ENCODE assay signal across 11 mouse cellular contexts in the genomic region with DNA sequence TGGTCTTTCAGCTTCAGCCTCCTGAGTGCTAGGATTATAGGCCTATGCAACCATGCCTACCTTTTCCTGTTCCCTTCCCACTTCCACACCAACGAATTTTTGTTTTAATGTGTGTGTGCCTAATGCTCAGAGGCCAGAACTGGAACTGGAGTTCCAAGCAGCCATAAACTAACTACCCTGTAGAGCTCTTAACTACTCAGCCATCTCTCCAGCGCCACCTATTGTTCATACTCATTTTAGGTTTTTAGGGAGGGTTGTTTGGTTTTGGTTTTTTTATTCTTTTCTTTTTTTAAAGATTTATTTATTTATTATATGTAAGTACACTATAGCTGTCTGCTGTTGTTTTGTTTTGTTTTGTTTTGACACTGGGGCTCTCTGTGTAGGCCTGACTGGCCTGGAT. TPM values are rescaled to one million over a fixed set of nuclear protein-coding genes. Genes with fewer than 3 reads are reported as not detected.
A peak's percentile ranks its signal among the peaks of the same experiment; 100 is the strongest.
DNase-seq lines count a peak whose midpoint lies in the region; ATAC-seq and TF ChIP-seq lines count a peak whose summit lies in the region.
"Had no signal": no experiment of that assay in that cellular context is flagged by ENCODE, and none has a peak within 500 bp of the region (broad histone marks: within the 10 kb centered on the region; RNA-seq: fewer than 3 reads in every experiment).

No protein-coding gene starts in this region.

- no peak overlapping the region for H3K4me2 ChIP-seq in midbrain, postnatal 0 days (ENCODE audit: low read depth, low read length, poor library complexity, severe bottlenecking)
- H3K4me2 ChIP-seq in midbrain, embryonic 13.5 days (replicated peaks): no peak overlapping the region
- H3K4me2 ChIP-seq in stomach, postnatal 0 days (replicated peaks; ENCODE audit: low read depth): no peak overlapping the region

- no peaks in the 10 kb centered on the region for H3K4me1 ChIP-seq in midbrain, postnatal 0 days (ENCODE audit: insufficient read depth, low read length)
- no peaks in the 10 kb centered on the region for H3K4me1 ChIP-seq in midbrain, embryonic 13.5 days (replicated peaks)
- H3K4me1 ChIP-seq in stomach, postnatal 0 days (replicated peaks; ENCODE audit: control insufficient read depth, insufficient read depth): no peaks in the 10 kb centered on the region

- no peak overlapping the region for H3K27ac ChIP-seq in gastrocnemius, adult 2 months
- no peak overlapping the region for H3K27ac ChIP-seq in midbrain, postnatal 0 days (ENCODE audit: low read depth, low read length)
- H3K27ac ChIP-seq in midbrain, embryonic 13.5 days: no peak overlapping the region
- no peak overlapping the region for H3K27ac ChIP-seq in stomach, postnatal 0 days (replicated peaks)

- no peak for ATAC-seq in midbrain, postnatal 0 days (ENCODE audit: low FRiP score)
- no peak for ATAC-seq in midbrain, embryonic 13.5 days
- ATAC-seq in stomach, postnatal 0 days (ENCODE audit: low FRiP score, low TSS enrichment): peak; percentile 38; the same call in 1 of the 2 replicates

- TF ChIP-seq EP300 in stomach, postnatal 0 days (optimal IDR thresholded peaks at IDR 0.05): no peak

- no peaks in the 10 kb centered on the region for H3K36me3 ChIP-seq in midbrain, postnatal 0 days (ENCODE audit: insufficient read depth, low read length)
- H3K36me3 ChIP-seq in midbrain, embryonic 13.5 days: no peaks in the 10 kb centered on the region
- no peaks in the 10 kb centered on the region for H3K36me3 ChIP-seq in stomach, postnatal 0 days (ENCODE audit: control insufficient read depth, insufficient read depth, low read length)

- no peak overlapping the region for H3K4me3 ChIP-seq in gastrocnemius, adult 2 months
- no peak overlapping the region for H3K4me3 ChIP-seq in midbrain, postnatal 0 days (ENCODE audit: low read depth, low read length)
- H3K4me3 ChIP-seq in midbrain, embryonic 13.5 days (replicated peaks): no peak overlapping the region
- no peak overlapping the region for H3K4me3 ChIP-seq in stomach, postnatal 0 days (ENCODE audit: low read depth, low read length)

- no peak overlapping the region for H3K9ac ChIP-seq in midbrain, postnatal 0 days (replicated peaks; ENCODE audit: low read length, poor library complexity, severe bottlenecking)
- no peak overlapping the region for H3K9ac ChIP-seq in midbrain, embryonic 13.5 days (replicated peaks)
- no peak overlapping the region for H3K9ac ChIP-seq in stomach, postnatal 0 days (ENCODE audit: low read length)

- intact Hi-C loops in gastrocnemius, adult 2 months (cut with DNase I): loop anchor here (2.0 to 10.0 kb wide), 2 partner anchors 88 to 346 kb away; no protein-coding TSS in a partner anchor

- TF ChIP-seq CTCF in gastrocnemius, adult 2 months (IDR thresholded peaks at IDR 0.05): peak; percentile 71
- TF ChIP-seq CTCF in midbrain, postnatal 0 days (IDR thresholded peaks at IDR 0.05): peak; percentile 39
- TF ChIP-seq CTCF in stomach, postnatal 0 days (IDR thresholded peaks at IDR 0.05; ENCODE audit: low read depth): peak; percentile 70

- H3K27me3 ChIP-seq in midbrain, postnatal 0 days (ENCODE audit: insufficient read depth, low read length): no peaks in the 10 kb centered on the region
- H3K27me3 ChIP-seq in midbrain, embryonic 13.5 days: no peaks in the 10 kb centered on the region
- no peaks in the 10 kb centered on the region for H3K27me3 ChIP-seq in stomach, postnatal 0 days (ENCODE audit: control insufficient read depth, insufficient read depth, low read length)

- DNase-seq in gastrocnemius, adult 2 months: no peak
- no peak for DNase-seq in gastrocnemius, postnatal 25 days
- no peak for DNase-seq in midbrain, postnatal 0 days (ENCODE audit: low spot score)
- DNase-seq in embryo, embryonic 10.5 days (ENCODE audit: low spot score): peak; percentile 38
- DNase-seq in stomach, postnatal 0 days (ENCODE audit: low spot score): no peak
- DNase-seq in gastrocnemius, adult 8-10 months (ENCODE audit: low spot score in 2 of 2): no peak
- no peak for DNase-seq in right cerebral cortex, postnatal 14 days

- no peaks in the 10 kb centered on the region for H3K9me3 ChIP-seq in midbrain, postnatal 0 days (ENCODE audit: low read length)
- H3K9me3 ChIP-seq in midbrain, embryonic 13.5 days: no peaks in the 10 kb centered on the region
- H3K9me3 ChIP-seq in stomach, postnatal 0 days (ENCODE audit: control insufficient read depth, low read length): no peaks in the 10 kb centered on the region

- WGBS in midbrain, postnatal 0 days: 34% methylated on average over 2 of the region's 2 CpGs
- WGBS in midbrain, embryonic 13.5 days: 32% methylated on average over 2 of the region's 2 CpGs
- 35% methylated on average over 2 of the region's 2 CpGs for WGBS in stomach, postnatal 0 days

RNA-seq across cellular contexts. Expression of a gene that starts 8.2 kb away (rescaled TPM):
- total RNA-seq in gastrocnemius, adult 2 months (2021): under 1 TPM in 1 of 2 experiments, not detected in 1; 0.17 TPM
- not detected for total RNA-seq in gastrocnemius, postnatal 25 days (2021)
- total RNA-seq in midbrain, postnatal 0 days (2014; rRNA removed): 1.5 and 2.0 TPM in 2 replicates
- 0.77 and 1.1 TPM in 2 replicates for polyA plus RNA-seq in midbrain, postnatal 0 days (2015; fragmentation: Nextera tagmentation; extraction: Ambion mirVana)
- not detected in 2 replicates for polyA plus RNA-seq in midbrain, embryonic 13.5 days (2015; fragmentation: Nextera tagmentation; extraction: Ambion mirVana)
- 0.16 TPM in 2 replicates for polyA plus RNA-seq in stomach, postnatal 0 days (2015; fragmentation: Nextera tagmentation; extraction: Ambion mirVana)
- under 1 TPM in 2 of 4 experiments, not detected in 2; 0.22 TPM for total RNA-seq in gastrocnemius, adult 8-10 months (2022)
- polyA plus RNA-seq: neural tube, embryonic 11.5 days had no signal

RNA-seq across cellular contexts. Expression of a gene that starts 9.0 kb away (rescaled TPM):
- total RNA-seq in gastrocnemius, adult 2 months (2021): not detected
- total RNA-seq in gastrocnemius, postnatal 25 days (2021): not detected
- 0.77 and 3.4 TPM in 2 replicates for total RNA-seq in midbrain, postnatal 0 days (2014; rRNA removed)
- polyA plus RNA-seq in midbrain, postnatal 0 days (2015; fragmentation: Nextera tagmentation; extraction: Ambion mirVana): 0.99 and 2.0 TPM in 2 replicates
- 0.70 and 1.0 TPM in 2 replicates for polyA plus RNA-seq in midbrain, embryonic 13.5 days (2015; fragmentation: Nextera tagmentation; extraction: Ambion mirVana)
- 0.30 and 0.53 TPM in 2 replicates for polyA plus RNA-seq in stomach, postnatal 0 days (2015; fragmentation: Nextera tagmentation; extraction: Ambion mirVana)
- total RNA-seq in gastrocnemius, adult 8-10 months (2022): not detected

RNA-seq across cellular contexts. Expression of a gene that starts 22.2 kb away (rescaled TPM):
- total RNA-seq in gastrocnemius, adult 2 months (2021): not detected
- not detected for total RNA-seq in gastrocnemius, postnatal 25 days (2021)
- total RNA-seq in midbrain, postnatal 0 days (2014; rRNA removed): not detected in 2 replicates
- not detected in 2 replicates for polyA plus RNA-seq in midbrain, postnatal 0 days (2015; fragmentation: Nextera tagmentation; extraction: Ambion mirVana)
- polyA plus RNA-seq in midbrain, embryonic 13.5 days (2015; fragmentation: Nextera tagmentation; extraction: Ambion mirVana): not detected in 2 replicates
- not detected in 2 replicates for polyA plus RNA-seq in stomach, postnatal 0 days (2015; fragmentation: Nextera tagmentation; extraction: Ambion mirVana)
- not detected for total RNA-seq in gastrocnemius, adult 8-10 months (2022)
- total RNA-seq: left cerebral cortex, postnatal 25 days had no signal
- polyA plus RNA-seq: frontal cortex, adult 2 months; neural tube, embryonic 11.5 days had no signal

RNA-seq across cellular contexts. Expression of a gene that starts 22.8 kb away (rescaled TPM):
- total RNA-seq in gastrocnemius, adult 2 months (2021): under 1 TPM; 0.05 to 0.08 TPM
- under 1 TPM; 0.05 to 0.43 TPM for total RNA-seq in gastrocnemius, postnatal 25 days (2021)
- 0.33 and 1.7 TPM in 2 replicates for total RNA-seq in midbrain, postnatal 0 days (2014; rRNA removed)
- 0.84 and 1.3 TPM in 2 replicates for polyA plus RNA-seq in midbrain, postnatal 0 days (2015; fragmentation: Nextera tagmentation; extraction: Ambion mirVana)
- 0.05 and 0.09 TPM in 2 replicates for polyA plus RNA-seq in midbrain, embryonic 13.5 days (2015; fragmentation: Nextera tagmentation; extraction: Ambion mirVana)
- polyA plus RNA-seq in stomach, postnatal 0 days (2015; fragmentation: Nextera tagmentation; extraction: Ambion mirVana): 1.2 and 1.3 TPM in 2 replicates
- total RNA-seq in gastrocnemius, adult 8-10 months (2022): under 1 TPM in 3 of 4 experiments, not detected in 1; 0.07 to 0.16 (median 0.16) TPM

RNA-seq across cellular contexts. Expression of a gene that starts 39.5 kb away (rescaled TPM):
- total RNA-seq in gastrocnemius, adult 2 months (2021): 1 to 10 TPM; 1.7 to 2.5 TPM
- 1 to 10 TPM; 1.5 to 1.6 TPM for total RNA-seq in gastrocnemius, postnatal 25 days (2021)
- total RNA-seq in midbrain, postnatal 0 days (2014; rRNA removed): 4.7 and 5.8 TPM in 2 replicates
- polyA plus RNA-seq in midbrain, postnatal 0 days (2015; fragmentation: Nextera tagmentation; extraction: Ambion mirVana): 1.4 and 1.7 TPM in 2 replicates
- polyA plus RNA-seq in midbrain, embryonic 13.5 days (2015; fragmentation: Nextera tagmentation; extraction: Ambion mirVana): 0.81 and 0.96 TPM in 2 replicates
- polyA plus RNA-seq in stomach, postnatal 0 days (2015; fragmentation: Nextera tagmentation; extraction: Ambion mirVana): 1.3 TPM in 2 replicates
- 1 to 10 TPM; 1.9 to 3.2 (median 2.3) TPM for total RNA-seq in gastrocnemius, adult 8-10 months (2022)
